Mouse (Mus musculus): ENCODE measurements around the gene Rps6kc1. TPM values are rescaled to one million over a fixed set of nuclear protein-coding genes. Genes with fewer than 3 reads are reported as not detected.

Gene Rps6kc1
- polyA plus RNA-seq, 1 experiment from 2014 or later = 21.1 TPM

DNA sequence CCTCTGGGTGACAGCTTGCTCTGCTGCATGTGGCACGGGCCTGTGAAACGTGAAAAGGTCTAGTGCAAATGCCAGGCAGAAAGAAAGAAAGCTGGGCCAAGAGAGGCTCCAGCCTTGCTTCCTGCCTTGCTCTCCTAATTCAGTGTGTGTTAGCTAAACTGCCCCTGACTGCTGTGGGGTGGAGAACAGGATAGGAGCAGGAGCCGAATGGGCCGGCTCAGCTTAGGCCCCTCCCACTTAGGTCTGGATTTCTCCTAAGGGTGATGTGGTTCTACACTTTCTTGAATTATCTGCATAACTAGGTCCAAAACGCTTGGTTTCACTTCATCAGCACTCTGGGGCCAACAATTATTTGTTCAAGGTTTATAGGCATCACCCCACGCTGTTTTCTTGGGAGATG is 119.9 kb downstream of the Rps6kc1 start:
- H3K4me3 ChIP-seq = no peak overlapping the region
- no peak overlapping the region for H3K9ac ChIP-seq
- 0 out of 2 replicates have a peak, but pooled peaks cover 5% of the 10 kb centered on the region for H3K4me1 ChIP-seq
- no peak for ATAC-seq (ENCODE audit: insufficient number of reproducible peaks, insufficient read depth, low FRiP score, low TSS enrichment)
- no peaks in the 10 kb centered on the region for H3K9me3 ChIP-seq
- WGBS = 74% methylated on average over 6 of the region's 6 CpGs
- H3K4me2 ChIP-seq (replicated peaks) = no peak overlapping the region
- H3K36me3 ChIP-seq = no peaks in the 10 kb centered on the region
- H3K27me3 ChIP-seq = no peaks in the 10 kb centered on the region
- no peak overlapping the region for H3K27ac ChIP-seq

DNA sequence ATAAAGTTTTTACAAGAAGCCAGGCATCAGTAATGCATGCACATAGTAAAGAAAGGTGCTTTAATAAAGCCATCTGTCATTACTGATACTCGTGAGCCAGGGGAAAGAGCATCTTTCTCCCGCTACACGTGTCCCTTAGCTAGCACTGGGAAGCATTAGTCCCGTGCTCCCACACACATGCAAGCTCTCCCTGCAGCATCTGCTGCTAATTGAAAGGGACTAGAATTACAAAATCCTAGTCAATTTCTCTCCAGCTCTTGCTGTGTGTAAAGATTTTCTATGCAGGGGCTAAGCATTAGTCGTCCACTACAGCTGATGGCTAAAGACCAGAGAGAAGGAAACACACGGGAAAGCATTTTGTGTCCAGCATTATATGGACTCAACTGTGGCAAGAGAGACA is 120.8 kb downstream of the Rps6kc1 start:
- H3K9me3 ChIP-seq = no peaks in the 10 kb centered on the region
- no peak overlapping the region for H3K27ac ChIP-seq
- H3K4me1 ChIP-seq = 0 out of 2 replicates have a peak, but pooled peaks cover 5% of the 10 kb centered on the region
- H3K36me3 ChIP-seq = no peaks in the 10 kb centered on the region
- H3K4me2 ChIP-seq (replicated peaks) = no peak overlapping the region
- H3K4me3 ChIP-seq = no peak overlapping the region
- H3K27me3 ChIP-seq = no peaks in the 10 kb centered on the region
- no peak overlapping the region for H3K9ac ChIP-seq
- WGBS = 53% methylated on average over 6 of the region's 6 CpGs
- no peak for ATAC-seq (ENCODE audit: insufficient number of reproducible peaks, insufficient read depth, low FRiP score, low TSS enrichment)

DNA sequence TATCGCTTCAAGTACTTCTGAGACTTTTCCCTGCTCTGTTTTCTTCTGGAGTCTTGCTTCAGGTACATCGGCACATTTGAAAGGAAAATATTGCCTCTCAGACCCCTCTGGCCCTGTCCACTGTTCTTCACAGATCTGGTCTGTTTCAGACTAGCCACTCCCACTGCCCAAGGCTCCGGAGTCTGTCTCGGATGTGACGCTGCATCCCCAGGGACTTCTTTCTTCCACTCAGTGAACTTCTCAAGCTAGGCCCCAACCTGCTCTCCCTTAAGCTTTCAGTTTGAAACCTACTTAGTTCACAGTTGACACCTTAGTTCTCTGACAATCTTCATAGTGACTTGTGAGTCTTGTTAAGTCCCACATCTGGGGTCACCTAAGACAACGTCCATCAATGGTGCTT is 133.9 kb downstream of the Rps6kc1 start:
- Histone ChIP-seq H3K27me3 (no peaks in the 10 kb centered on the region), H3K36me3 (peaks cover 22% of the 10 kb centered on the region; the same call in 1 of the 2 replicates), H3K9me3 (no peaks in the 10 kb centered on the region), H3K9ac (no peak overlapping the region), H3K4me1 (peaks cover 6% of the 10 kb centered on the region; the same call in 1 of the 2 replicates), H3K27ac (no peak overlapping the region), H3K4me3 (no peak overlapping the region), H3K4me2 (replicated peaks) (no peak overlapping the region)
- no peak for ATAC-seq (ENCODE audit: insufficient number of reproducible peaks, insufficient read depth, low FRiP score, low TSS enrichment)
- WGBS = 37% methylated on average over 6 of the region's 6 CpGs

DNA sequence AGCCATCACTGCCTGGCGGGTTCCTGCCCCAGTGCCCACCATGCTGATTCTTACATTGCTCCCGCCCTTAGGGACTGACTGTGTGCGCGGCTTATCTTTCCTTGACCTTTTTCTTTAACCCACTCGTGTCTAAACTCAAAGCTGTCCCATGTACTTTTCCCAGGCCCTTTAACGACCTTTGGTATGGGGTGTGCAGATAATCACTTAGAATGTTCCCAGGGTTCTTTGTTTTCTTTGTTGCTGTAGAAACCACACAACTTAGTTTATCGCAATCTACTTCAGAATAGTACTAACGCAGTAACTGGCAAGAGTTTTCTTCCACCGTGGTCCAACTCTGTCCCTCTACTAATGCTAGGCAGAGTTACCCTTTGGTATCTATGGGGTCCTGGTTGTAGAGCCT is 135.3 kb downstream of the Rps6kc1 start:
- no peaks in the 10 kb centered on the region for H3K27me3 ChIP-seq
- no peak overlapping the region for H3K4me3 ChIP-seq
- no peak overlapping the region for H3K9ac ChIP-seq
- H3K9me3 ChIP-seq = no peaks in the 10 kb centered on the region
- ATAC-seq (ENCODE audit: insufficient number of reproducible peaks, insufficient read depth, low FRiP score, low TSS enrichment) = no peak
- 0 out of 2 replicates have a peak, but pooled peaks cover 21% of the 10 kb centered on the region for H3K36me3 ChIP-seq
- no peak overlapping the region for H3K27ac ChIP-seq
- WGBS = 87% methylated on average over 9 of the region's 9 CpGs
- H3K4me2 ChIP-seq (replicated peaks) = no peak overlapping the region
- H3K4me1 ChIP-seq = peaks cover 6% of the 10 kb centered on the region; the same call in 1 of the 2 replicates

- Histone ChIP-seq H3K9ac (no peak overlapping the region), H3K4me3 (no peak overlapping the region), H3K9me3 (no peaks in the 10 kb centered on the region), H3K27me3 (no peaks in the 10 kb centered on the region), H3K4me2 (replicated peaks) (no peak overlapping the region), H3K27ac (no peak overlapping the region), H3K36me3 (0 out of 2 replicates have a peak, but pooled peaks cover 15% of the 10 kb centered on the region), H3K4me1 (0 out of 2 replicates have a peak, but pooled peaks cover 1% of the 10 kb centered on the region)
- ATAC-seq (ENCODE audit: insufficient number of reproducible peaks, insufficient read depth, low FRiP score, low TSS enrichment) = no peak
- 86% methylated on average over 13 of the region's 13 CpGs for WGBS
These were observed 139.3 kb downstream of the Rps6kc1 start for GRCm38 (mm10) chr1:190772088-190772885.

GRCm38 (mm10) chr1:190769748-190770147 is 141.8 kb downstream of the Rps6kc1 start:
- WGBS = 76% methylated on average over 7 of the region's 7 CpGs
- Histone ChIP-seq H3K27me3 (no peaks in the 10 kb centered on the region), H3K4me3 (no peak overlapping the region)

DNA sequence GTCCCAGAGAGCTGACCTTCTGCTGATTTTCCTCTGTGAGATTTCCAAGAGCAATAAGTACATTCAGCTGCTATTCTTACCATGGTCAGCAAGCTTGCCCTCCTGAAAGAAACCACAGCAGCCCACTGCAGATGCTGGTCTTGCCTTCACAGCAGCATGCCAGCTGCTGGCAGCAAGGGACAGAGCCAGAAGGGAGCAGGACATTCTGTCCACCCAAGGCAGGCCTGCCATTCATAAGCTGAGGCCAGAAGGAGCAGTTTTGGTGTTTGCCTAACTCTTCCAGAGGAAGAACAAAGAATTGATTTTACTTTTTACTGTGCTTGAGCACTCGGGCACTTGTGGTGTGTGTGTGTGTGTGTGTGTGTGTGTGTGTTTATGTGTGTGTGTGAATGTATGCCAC is 143.3 kb downstream of the Rps6kc1 start:
- Histone ChIP-seq H3K9me3 (no peaks in the 10 kb centered on the region), H3K27ac (no peak overlapping the region), H3K36me3 (0 out of 2 replicates have a peak, but pooled peaks cover 11% of the 10 kb centered on the region), H3K27me3 (no peaks in the 10 kb centered on the region), H3K4me2 (replicated peaks) (no peak overlapping the region), H3K4me3 (no peak overlapping the region), H3K4me1 (no peaks in the 10 kb centered on the region), H3K9ac (no peak overlapping the region)
- ATAC-seq (ENCODE audit: insufficient number of reproducible peaks, insufficient read depth, low FRiP score, low TSS enrichment) = no peak
- WGBS = 63% methylated on average over 1 of the region's 1 CpGs

More at GRCm38 (mm10) chr1:190769748-190770147, 141.8 kb downstream of the Rps6kc1 start:
- Histone ChIP-seq H3K9ac (no peak overlapping the region), H3K4me2 (replicated peaks) (no peak overlapping the region), H3K9me3 (no peaks in the 10 kb centered on the region), H3K36me3 (0 out of 2 replicates have a peak, but pooled peaks cover 11% of the 10 kb centered on the region), H3K27ac (no peak overlapping the region), H3K4me1 (no peaks in the 10 kb centered on the region)
- no peak for ATAC-seq (ENCODE audit: insufficient number of reproducible peaks, insufficient read depth, low FRiP score, low TSS enrichment)

- H3K36me3 ChIP-seq = 0 out of 2 replicates have a peak, but pooled peaks cover 4% of the 10 kb centered on the region
- H3K4me1 ChIP-seq = no peaks in the 10 kb centered on the region
- no peaks in the 10 kb centered on the region for H3K9me3 ChIP-seq
- H3K4me3 ChIP-seq = no peak overlapping the region
- H3K27ac ChIP-seq = no peak overlapping the region
- no peak for ATAC-seq (ENCODE audit: insufficient number of reproducible peaks, insufficient read depth, low FRiP score, low TSS enrichment)
- no peak overlapping the region for H3K9ac ChIP-seq
- WGBS = 44% methylated on average over 8 of the region's 8 CpGs
- H3K4me2 ChIP-seq (replicated peaks) = no peak overlapping the region
- H3K27me3 ChIP-seq = no peaks in the 10 kb centered on the region
These were observed 143.9 kb downstream of the Rps6kc1 start for GRCm38 (mm10) chr1:190767621-190768020.

GRCm38 (mm10) chr1:190766800-190767199 is 144.8 kb downstream of the Rps6kc1 start:
- Histone ChIP-seq H3K4me1 (no peaks in the 10 kb centered on the region), H3K4me2 (replicated peaks) (no peak overlapping the region), H3K9me3 (no peaks in the 10 kb centered on the region), H3K27ac (no peak overlapping the region), H3K9ac (no peak overlapping the region), H3K4me3 (no peak overlapping the region), H3K36me3 (0 out of 2 replicates have a peak, but pooled peaks cover 1% of the 10 kb centered on the region), H3K27me3 (no peaks in the 10 kb centered on the region)
- ATAC-seq (ENCODE audit: insufficient number of reproducible peaks, insufficient read depth, low FRiP score, low TSS enrichment) = no peak
- WGBS = 92% methylated on average over 2 of the region's 2 CpGs

- WGBS = 82% methylated on average over 10 of the region's 10 CpGs
- Histone ChIP-seq H3K4me1 (no peaks in the 10 kb centered on the region), H3K36me3 (no peaks in the 10 kb centered on the region), H3K4me2 (replicated peaks) (no peak overlapping the region), H3K9me3 (no peaks in the 10 kb centered on the region), H3K4me3 (no peak overlapping the region), H3K9ac (no peak overlapping the region), H3K27me3 (no peaks in the 10 kb centered on the region), H3K27ac (no peak overlapping the region)
- no peak for ATAC-seq (ENCODE audit: insufficient number of reproducible peaks, insufficient read depth, low FRiP score, low TSS enrichment)
These were observed 147.8 kb downstream of the Rps6kc1 start for GRCm38 (mm10) chr1:190763756-190764155.

DNA sequence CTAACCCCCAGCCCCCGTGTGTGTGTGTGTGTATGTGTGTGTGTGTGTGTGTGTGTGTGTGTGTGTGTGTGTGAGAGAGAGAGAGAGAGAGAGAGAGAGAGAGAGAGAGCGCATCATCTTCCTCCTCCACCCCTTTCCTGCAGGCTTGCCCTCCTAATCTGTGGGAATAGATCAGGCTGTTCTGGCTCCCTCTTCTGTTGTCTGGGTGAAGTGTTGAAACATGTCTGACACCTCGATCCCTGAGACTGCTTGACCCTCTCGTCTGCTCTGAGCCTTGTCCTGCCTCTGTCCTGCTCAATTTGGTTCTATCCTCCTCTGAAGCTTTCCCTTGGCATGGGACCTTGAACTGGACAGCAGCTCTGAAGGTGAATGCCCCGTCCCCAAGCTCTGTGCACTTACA is 149.8 kb downstream of the Rps6kc1 start:
- Histone ChIP-seq H3K9ac (no peak overlapping the region), H3K27ac (no peak overlapping the region), H3K4me3 (no peak overlapping the region), H3K9me3 (no peaks in the 10 kb centered on the region), H3K4me2 (replicated peaks) (no peak overlapping the region), H3K27me3 (no peaks in the 10 kb centered on the region), H3K4me1 (no peaks in the 10 kb centered on the region), H3K36me3 (no peaks in the 10 kb centered on the region)
- no peak for ATAC-seq (ENCODE audit: insufficient number of reproducible peaks, insufficient read depth, low FRiP score, low TSS enrichment)
- WGBS = 40% methylated on average over 4 of the region's 5 CpGs

DNA sequence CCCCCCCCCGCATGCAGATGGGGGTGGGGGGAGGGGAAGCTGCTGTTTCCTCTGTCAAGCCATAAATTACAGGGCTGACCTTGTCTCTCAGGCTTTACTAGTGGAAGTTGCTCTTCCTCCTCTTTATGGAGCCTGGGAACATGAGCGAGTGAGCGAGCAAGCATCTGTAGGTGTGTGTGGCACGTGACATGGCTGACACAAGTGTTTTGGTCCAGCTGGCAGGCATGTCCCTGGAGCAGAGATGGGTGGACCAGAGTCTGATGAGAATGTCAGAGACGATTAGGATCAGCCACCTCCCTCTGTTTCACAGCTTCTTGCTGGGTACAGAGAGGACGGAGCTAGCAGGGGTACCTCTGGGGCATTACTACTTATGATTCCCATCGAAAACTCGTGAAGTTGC is 153.7 kb downstream of the Rps6kc1 start:
- no peak for ATAC-seq (ENCODE audit: insufficient number of reproducible peaks, insufficient read depth, low FRiP score, low TSS enrichment)
- WGBS = 77% methylated on average over 7 of the region's 8 CpGs
- no peak overlapping the region for H3K27ac ChIP-seq
- no peak overlapping the region for H3K9ac ChIP-seq
- H3K4me1 ChIP-seq = no peaks in the 10 kb centered on the region
- no peak overlapping the region for H3K4me2 ChIP-seq (replicated peaks)
- H3K9me3 ChIP-seq = no peaks in the 10 kb centered on the region
- H3K36me3 ChIP-seq = no peaks in the 10 kb centered on the region
- H3K4me3 ChIP-seq = no peak overlapping the region
- H3K27me3 ChIP-seq = no peaks in the 10 kb centered on the region
